Mouse (Mus musculus) B cell, adult (primary cell): ENCODE measurements around the gene Pclo. TPM values are rescaled to one million over a fixed set of nuclear protein-coding genes. Genes with fewer than 3 reads are reported as not detected.

Source experiments
- total RNA-seq: library from RNA; stranded (reverse); gene quantifications from 4 replicates; pipeline ENCODE4 v1.2.4, GENCODE M21; 2023; ENCODE audit not compliant: inconsistent age

Gene Pclo
- total RNA-seq: not detected in 4 replicates

DNA sequence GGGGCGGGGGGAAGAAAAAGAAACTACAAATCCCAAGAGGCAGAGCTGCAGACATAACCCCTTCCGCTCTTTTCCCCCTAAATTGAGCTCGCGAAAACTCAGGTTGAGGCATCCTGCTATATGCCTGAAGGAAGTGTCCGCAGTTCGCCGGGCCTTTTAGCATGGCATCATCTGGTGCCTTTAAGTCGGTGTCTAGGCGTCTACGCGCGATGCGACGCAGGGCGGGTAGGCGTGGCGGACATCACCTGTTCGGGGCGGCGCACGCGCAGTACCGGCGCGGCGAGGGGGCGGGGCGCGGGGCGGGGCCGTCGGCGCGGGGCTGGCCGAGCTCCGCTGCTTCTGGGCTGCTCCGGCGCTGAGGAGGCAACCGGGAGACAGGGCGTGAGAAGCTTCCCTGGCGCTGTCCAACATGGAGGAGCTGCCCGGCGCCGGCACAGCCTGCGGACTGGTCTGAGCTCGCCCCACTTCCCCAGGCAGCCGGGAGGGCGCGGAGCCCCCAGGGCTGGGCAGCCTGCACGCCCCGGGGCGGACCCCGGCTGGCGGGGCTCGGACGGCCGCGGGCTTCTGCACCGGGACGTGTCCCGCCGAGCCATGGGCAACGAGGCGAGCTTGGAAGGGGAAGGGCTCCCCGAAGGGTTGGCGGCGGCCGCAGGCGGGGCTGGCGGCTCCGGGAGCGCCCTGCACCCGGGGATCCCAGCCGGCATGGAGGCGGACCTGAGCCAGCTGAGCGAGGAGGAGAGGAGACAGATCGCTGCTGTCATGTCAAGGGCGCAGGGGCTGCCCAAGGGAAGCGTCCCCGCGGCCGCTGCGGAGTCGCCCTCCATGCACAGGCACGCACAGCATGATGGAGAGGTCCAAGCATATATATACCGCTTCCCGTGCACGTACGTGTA, at the start of gene Pclo:
TSS of gene Pclo (plus strand) at position 288 of the 893 bp plus-strand sequence.

